ENCODE assay signal across 9 mouse cellular contexts in the genomic region with DNA sequence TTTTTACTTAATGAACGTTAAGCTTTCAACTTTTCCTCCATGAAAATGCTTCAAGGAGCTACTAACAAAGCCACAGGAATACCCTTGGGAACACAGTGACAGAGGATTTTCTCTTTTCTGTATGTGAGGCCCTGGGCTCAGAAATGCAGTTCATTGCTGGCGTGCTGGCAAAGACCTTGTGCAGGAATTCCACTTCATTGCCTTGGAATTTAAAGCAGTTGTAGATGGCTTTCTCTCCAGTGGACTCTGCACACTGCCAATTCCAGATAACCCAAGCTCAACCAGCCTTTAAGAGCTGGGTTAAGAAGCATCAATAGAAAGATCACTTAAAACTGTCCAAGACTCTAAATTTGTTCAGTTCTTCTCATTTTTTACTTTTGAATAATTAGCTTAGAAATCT. TPM values are rescaled to one million over a fixed set of nuclear protein-coding genes. Genes with fewer than 3 reads are reported as not detected.
A peak's percentile ranks its signal among the peaks of the same experiment; 100 is the strongest.
DNase-seq lines count a peak whose midpoint lies in the region; ATAC-seq and TF ChIP-seq lines count a peak whose summit lies in the region.
"Had no signal": no experiment of that assay in that cellular context is flagged by ENCODE, and none has a peak within 500 bp of the region (broad histone marks: within the 10 kb centered on the region; RNA-seq: fewer than 3 reads in every experiment).

No protein-coding gene starts in this region.

- H3K9ac ChIP-seq in kidney, postnatal 0 days (ENCODE audit: low read depth, low read length): no peak overlapping the region
- no peak overlapping the region for H3K9ac ChIP-seq in liver, embryonic 12.5 days

- TF ChIP-seq CTCF in kidney, postnatal 0 days (IDR thresholded peaks at IDR 0.05; ENCODE audit: low read depth): no peak

- H3K4me2 ChIP-seq in kidney, postnatal 0 days (ENCODE audit: low read length): no peak overlapping the region
- no peak overlapping the region for H3K4me2 ChIP-seq in liver, embryonic 12.5 days

- peak; percentile 83 for DNase-seq in heart, adult 11 months
- no peak for DNase-seq in heart, postnatal 25 days (ENCODE audit: low spot score)
- peak; percentile 20 for DNase-seq in urinary bladder, postnatal 14 days (ENCODE audit: low spot score)
- no peak for DNase-seq in urinary bladder, postnatal 10 days (ENCODE audit: low spot score)
- DNase-seq in kidney, postnatal 0 days (ENCODE audit: low spot score): peak; percentile 11
- peak; percentile 36 to 41 for DNase-seq in lung, postnatal 4 days
- no peak for DNase-seq in embryo, embryonic 10.5 days (ENCODE audit: low spot score)
- DNase-seq: spleen, adult 18-20 months had no signal

- H3K27me3 ChIP-seq in kidney, postnatal 0 days (ENCODE audit: insufficient read depth, low read length): no peaks in the 10 kb centered on the region
- H3K27me3 ChIP-seq in liver, embryonic 12.5 days (replicated peaks): no peaks in the 10 kb centered on the region

- H3K4me3 ChIP-seq in kidney, postnatal 0 days (replicated peaks; ENCODE audit: low read depth, low read length): no peak overlapping the region
- H3K4me3 ChIP-seq in liver, embryonic 12.5 days: no peak overlapping the region

- WGBS in kidney, postnatal 0 days: 68% methylated on average over 2 of the region's 2 CpGs
- WGBS in liver, embryonic 12.5 days (ENCODE audit: insufficient replicate concordance): 84% methylated on average over 2 of the region's 2 CpGs

- no peak for ATAC-seq in kidney, postnatal 0 days (replicated peaks; ENCODE audit: low FRiP score, low read depth)
- no peak for ATAC-seq in liver, embryonic 12.5 days

- intact Hi-C loops in heart, postnatal 25 days (cut with DNase I): no loop called here

- H3K27ac ChIP-seq in kidney, postnatal 0 days: 0 out of 2 replicates have a peak overlapping the region, but pooled peaks have one; percentile 25
- no peak overlapping the region for H3K27ac ChIP-seq in liver, embryonic 12.5 days

- H3K36me3 ChIP-seq in kidney, postnatal 0 days (ENCODE audit: insufficient read depth, low read length): peaks cover 46% of the 10 kb centered on the region
- H3K36me3 ChIP-seq in liver, embryonic 12.5 days: peaks cover 98% of the 10 kb centered on the region

- no peaks in the 10 kb centered on the region for H3K9me3 ChIP-seq in kidney, postnatal 0 days (replicated peaks; ENCODE audit: low read length)
- no peaks in the 10 kb centered on the region for H3K9me3 ChIP-seq in liver, embryonic 12.5 days (replicated peaks)

- no peaks in the 10 kb centered on the region for H3K4me1 ChIP-seq in kidney, postnatal 0 days (replicated peaks; ENCODE audit: insufficient read depth, low read length)
- H3K4me1 ChIP-seq in liver, embryonic 12.5 days: peaks cover 17% of the 10 kb centered on the region

RNA-seq across cellular contexts. Expression of a gene that starts 32.4 kb away (rescaled TPM):
- total RNA-seq in heart, postnatal 25 days (2021): 10 to 100 TPM; 87.1 to 88.8 TPM
- 78.5 and 103 TPM in 2 replicates for polyA plus RNA-seq in kidney, postnatal 0 days (2015; fragmentation: Nextera tagmentation; extraction: Ambion mirVana)
- 171 and 181 TPM in 2 replicates for polyA plus RNA-seq in liver, embryonic 12.5 days (2016; fragmentation: Nextera tagmentation; extraction: Ambion mirVana)

Comparison
In these comparisons a context has a peak if more than half of its experiments do, and no peak if none do; other contexts are left out.
1. DNase-seq: peak in heart, adult 11 months (single experiment), urinary bladder, postnatal 14 days (single experiment), kidney, postnatal 0 days (single experiment) and lung, postnatal 4 days (2 of 2); none in heart, postnatal 25 days (single experiment), urinary bladder, postnatal 10 days (single experiment) and embryo, embryonic 10.5 days (single experiment).